Mouse (Mus musculus): Measurements from ENCODE around the gene Gpr160. TPM values are rescaled to one million over a fixed set of nuclear protein-coding genes. Genes with fewer than 3 reads are reported as not detected.
"Not testable (repeated sequence)": the region's sequence is repeated elsewhere in the genome, so short reads cannot be mapped to it uniquely, and the experiment has no call there.

Gene Gpr160
- total RNA-seq (2015): 98.0 and 103 TPM in 2 replicates
- total RNA-seq (2017): 50.3 and 70.8 TPM in 2 replicates

DNA sequence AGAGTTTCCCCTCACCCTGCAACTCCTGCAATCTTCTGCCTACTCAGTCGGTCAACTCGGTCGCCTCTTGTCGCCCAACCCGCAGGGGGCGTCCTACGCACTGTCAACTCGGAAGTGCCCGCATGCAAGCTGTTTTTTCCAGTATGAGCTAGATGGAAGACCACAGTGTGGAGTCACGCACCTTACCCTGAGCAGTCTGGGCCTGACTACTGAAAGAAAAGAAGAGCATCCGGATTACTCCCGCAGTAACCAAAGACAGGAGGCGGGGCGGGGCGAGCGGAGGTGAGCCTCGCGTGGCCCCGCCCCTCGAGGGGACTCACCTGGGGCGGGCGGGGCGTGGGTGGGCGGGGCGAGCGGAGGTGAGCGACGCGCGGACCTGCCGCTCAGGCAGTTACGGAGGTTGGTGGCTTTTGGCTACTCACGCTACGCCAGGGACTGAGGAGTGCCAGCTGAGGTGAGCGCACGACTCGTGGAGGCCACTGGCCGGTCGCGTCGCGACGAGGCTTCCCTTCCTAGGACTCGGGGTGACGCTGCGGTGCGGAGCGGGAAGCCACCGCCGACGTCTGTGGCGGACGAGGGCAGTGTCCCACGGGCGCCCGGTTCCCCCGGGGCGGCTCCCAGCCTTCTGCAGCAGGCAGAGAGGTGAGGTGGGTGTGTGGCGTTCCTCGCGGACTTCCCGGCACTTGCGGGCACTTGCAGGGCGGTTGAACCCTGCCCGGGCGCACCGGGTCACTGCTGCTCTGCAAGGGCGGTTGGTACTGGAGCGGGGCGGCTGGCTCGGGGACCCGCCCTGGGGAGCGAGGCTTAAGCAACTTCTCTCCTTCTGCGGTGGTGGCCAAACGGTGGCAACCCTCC, at the start of gene Gpr160:
Gpr160 (plus strand) TSS at position 347 of the 855 bp plus-strand sequence.
- ATAC-seq (replicated peaks; ENCODE audit: poor library complexity): peak; percentile 79

DNA sequence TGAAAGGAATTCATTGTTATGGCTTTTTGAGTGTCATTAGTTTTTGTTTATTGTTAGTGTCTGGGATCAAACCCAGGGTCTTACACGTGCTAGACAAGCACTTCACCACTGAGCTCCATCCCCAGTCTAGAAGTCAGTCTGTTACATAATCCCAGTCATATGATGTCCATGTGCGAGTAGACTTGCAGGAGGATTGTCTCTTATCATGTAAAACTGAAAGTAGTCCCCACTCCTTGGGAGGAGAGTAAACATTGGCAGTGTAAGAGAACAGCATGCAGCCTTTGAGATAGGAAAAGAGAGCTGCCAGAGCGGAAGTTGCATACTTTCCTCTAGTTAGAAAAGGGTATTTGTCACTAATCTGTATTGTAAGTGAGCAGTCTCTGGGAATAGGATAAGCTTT, 42.9 kb upstream of the Gpr160 start:
- peak; percentile 29; the same call in 1 of the 2 replicates for ATAC-seq (replicated peaks; ENCODE audit: poor library complexity)

DNA sequence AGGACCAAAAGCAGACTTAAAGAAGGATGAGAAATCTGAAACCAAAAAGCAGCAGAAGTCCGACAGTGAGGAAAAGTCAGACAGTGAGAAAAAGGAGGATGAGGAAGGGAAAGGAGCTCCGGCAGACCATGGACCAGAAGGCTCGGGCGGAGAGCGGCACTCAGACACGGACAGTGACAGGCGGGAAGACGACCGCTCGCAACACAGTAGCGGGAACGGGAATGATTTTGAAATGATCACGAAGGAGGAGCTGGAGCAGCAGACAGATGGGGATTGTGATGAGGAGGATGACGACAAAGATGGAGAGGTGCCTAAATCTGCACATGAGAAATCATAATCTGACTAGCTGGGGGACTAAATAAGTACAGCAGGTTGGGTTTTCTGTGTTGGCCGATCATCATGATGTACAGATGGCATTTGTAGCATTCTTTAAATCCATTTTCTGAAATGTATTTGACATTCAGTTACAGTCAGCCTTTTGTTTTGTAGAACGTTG, 37.1 kb upstream of the Gpr160 start:
- no peak for ATAC-seq (replicated peaks; ENCODE audit: poor library complexity)

DNA sequence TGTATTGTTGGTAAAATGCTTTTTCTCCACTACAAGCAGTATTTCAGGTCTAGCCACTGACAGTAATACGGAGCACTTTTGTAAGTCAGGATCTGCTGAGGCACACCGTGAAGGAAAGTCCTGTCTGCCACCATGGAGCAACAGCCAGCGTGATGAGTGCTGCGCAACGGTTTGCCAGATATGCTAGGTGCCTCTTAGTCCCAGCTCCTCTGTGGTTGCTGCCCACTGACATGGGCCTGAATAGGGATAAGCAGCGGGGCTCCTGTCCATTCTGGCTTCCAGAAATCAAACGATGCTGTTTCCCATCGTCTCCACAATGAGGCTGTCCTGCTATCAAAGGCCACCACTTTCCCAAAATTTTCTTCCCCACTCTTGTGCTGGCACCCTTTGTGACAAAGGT, 33.6 kb upstream of the Gpr160 start:
- no peak for ATAC-seq (replicated peaks; ENCODE audit: poor library complexity)

- peak; percentile 58 for ATAC-seq (replicated peaks; ENCODE audit: poor library complexity)
These were observed 29.7 kb upstream of the Gpr160 start for GRCm38 (mm10) chr3:30826069-30826468.

- ATAC-seq (replicated peaks; ENCODE audit: poor library complexity): peak; percentile 97
These were observed 23.7 kb upstream of the Gpr160 start for GRCm38 (mm10) chr3:30831848-30832606.

DNA sequence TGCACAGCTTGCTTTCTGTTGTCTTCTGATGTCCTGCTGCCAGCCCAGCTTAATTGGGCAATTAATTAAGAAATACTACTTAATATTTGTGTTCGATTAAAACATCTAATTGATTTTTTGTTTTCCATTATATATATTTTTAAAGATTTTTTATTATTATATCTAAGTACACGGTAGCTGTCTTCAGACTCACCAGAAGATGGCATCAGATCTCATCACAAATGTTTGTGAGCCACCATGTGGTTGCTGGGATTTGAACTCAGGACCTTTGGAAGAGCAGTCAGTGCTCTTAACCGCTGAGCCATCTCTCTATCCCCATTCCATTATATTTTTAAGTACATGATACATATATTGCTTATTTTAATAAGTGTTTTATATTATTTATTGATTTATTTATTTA, 22.5 kb upstream of the Gpr160 start:
- ATAC-seq (replicated peaks; ENCODE audit: poor library complexity): no peak

DNA sequence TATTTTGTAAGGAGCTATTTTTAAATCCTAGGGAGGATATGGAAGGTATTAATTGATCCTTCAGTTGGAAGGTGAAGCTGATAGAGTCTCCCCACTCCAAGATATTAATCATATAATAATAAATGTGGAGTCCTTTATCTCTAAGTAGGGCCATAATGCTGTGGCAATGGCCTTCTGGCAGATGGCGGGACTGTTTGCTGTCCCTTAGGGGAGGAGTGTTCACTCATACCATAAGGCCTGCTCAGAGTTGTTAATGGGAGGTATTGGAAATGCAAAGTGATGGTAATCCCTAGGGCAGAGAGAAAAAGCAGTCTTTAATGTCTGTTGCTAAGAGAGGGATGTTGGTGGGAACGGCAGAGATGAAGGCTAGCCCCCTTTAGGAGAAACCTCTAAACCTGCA, 10.0 kb upstream of the Gpr160 start:
- ATAC-seq (replicated peaks; ENCODE audit: poor library complexity): no peak

DNA sequence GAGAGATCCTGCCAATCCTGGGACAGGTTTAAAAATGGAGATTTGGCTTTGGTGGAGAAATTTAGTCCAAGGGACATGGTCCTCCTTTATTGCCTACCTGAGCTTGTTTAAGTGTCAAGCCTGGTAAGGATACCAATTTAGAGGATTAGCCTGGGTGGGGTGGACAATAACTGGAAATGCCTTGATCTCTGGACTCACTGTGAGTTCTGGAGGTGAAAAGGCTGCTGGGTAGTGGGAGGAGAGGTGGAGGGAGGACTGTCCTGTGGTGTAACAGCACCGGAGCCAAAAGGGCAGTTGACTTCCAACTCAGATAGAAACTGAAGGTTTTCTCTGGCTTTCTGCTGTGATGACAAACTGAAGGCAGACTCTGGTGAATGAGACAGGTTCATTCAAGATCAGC, 8.3 kb upstream of the Gpr160 start:
- no peak for ATAC-seq (replicated peaks; ENCODE audit: poor library complexity)

GRCm38 (mm10) chr3:30851422-30851821, 4.3 kb upstream of the Gpr160 start:
- no peak for ATAC-seq (replicated peaks; ENCODE audit: poor library complexity)

DNA sequence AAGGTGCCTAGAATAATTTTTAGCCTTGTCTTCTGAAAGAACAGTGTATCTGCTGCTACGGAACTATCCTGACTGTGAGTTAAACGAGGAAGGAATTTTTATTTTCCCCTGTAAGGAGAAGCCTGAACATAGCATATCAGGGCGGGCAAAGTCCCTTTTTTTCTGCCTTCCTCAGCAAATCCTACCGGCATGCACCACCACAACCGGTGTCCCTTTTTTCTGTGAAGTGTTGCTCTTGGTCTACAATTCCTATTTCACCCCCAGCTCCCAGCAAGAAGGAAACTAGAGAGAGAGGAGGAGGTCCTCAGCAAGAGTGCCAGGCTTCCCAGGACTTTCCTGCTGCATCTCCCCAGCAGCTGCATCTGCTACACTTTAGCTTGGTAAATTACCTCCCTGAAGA, 2.2 kb upstream of the Gpr160 start:
- ATAC-seq (replicated peaks; ENCODE audit: poor library complexity): no peak

DNA sequence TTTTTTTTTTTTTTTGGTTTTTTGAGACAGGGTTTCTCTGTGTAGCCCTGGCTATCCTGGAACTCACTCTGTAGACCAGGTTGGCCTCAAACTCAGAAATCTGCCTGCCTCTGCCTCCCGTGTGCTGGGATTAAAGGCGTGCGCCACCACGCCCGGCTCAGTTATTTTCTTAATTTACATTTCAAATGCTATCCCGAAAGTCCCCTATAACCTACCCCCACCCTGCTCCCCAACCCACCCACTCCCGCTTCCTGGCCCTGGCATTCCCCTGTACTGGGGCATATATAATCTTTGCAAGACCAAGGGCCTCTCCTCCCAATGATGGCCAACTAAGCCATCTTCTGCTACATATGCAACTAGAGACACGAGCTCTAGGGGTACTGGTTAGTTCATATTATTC, 3.8 kb downstream of the Gpr160 start:
- ATAC-seq (replicated peaks; ENCODE audit: poor library complexity): not testable (repeated sequence)

GRCm38 (mm10) chr3:30860705-30861104, 5.0 kb downstream of the Gpr160 start:
- ATAC-seq (replicated peaks; ENCODE audit: poor library complexity): peak; percentile 54

GRCm38 (mm10) chr3:30863712-30864435, 8.1 kb downstream of the Gpr160 start:
- ATAC-seq (replicated peaks; ENCODE audit: poor library complexity): peak; percentile 48

- peak; percentile 76 for ATAC-seq (replicated peaks; ENCODE audit: poor library complexity)
These were observed 8.9 kb downstream of the Gpr160 start for GRCm38 (mm10) chr3:30864640-30865039.

DNA sequence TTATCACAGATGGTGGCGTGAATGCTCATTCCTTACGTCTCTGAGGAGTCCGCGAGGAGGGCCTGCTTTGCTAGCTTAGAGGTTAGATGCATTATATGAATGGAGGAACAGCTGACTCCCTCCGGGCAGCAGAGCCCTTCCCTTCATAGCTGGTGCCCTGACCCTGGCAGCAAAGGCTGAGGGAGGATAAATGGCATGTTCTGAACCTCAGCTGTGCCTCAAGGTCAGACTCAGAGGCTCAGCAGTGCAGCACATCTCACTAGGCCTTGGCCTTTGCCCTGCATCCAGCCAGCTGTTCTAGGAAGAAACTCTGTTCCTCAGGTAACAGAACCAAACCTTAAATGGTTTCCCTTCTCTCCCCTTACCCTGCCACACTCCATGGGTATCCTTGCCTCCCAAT, 12.4 kb downstream of the Gpr160 start:
- ATAC-seq (replicated peaks; ENCODE audit: poor library complexity): no peak

- no peak for ATAC-seq (replicated peaks; ENCODE audit: poor library complexity)
These were observed 12.9 kb downstream of the Gpr160 start for GRCm38 (mm10) chr3:30868625-30869024.

DNA sequence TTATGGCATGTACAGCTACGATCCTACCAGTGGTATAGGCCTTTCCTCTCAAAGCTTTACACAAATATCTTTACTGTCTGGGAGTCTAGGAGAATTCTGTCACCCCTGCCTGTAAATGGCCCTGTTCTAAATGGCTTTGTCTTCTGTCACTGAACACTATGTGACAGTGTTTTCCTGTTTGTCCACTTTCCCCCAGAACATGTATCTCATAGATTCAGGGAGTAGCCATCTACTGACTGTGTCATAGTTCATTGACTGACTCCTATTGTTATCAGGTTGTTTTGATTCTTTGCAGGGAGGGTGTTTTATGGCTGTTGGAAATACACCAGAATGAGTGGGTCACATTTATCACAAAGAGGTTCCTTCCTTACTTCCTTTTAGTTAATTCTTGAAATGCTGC, 14.2 kb downstream of the Gpr160 start:
- no peak for ATAC-seq (replicated peaks; ENCODE audit: poor library complexity)

DNA sequence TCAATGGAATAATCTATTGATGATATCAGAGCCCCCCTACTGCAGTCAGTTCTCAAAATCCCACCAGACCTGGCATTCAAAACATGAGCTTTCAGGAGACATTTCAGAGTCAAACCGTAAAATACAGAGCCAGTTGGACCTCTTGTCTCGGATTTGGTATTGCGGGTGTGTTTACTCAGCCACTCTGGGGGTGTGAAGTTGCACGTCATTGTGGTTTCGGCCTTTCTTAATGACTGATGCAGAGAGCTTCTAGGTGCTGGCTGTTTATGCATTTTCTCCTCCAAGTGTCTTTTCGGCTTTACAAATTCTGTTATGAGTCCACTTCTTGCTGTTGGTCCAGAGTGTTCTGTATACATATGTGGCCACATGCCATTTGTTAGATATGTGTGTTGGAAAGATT, 21.0 kb downstream of the Gpr160 start:
- ATAC-seq (replicated peaks; ENCODE audit: poor library complexity): no peak

- no peak for ATAC-seq (replicated peaks; ENCODE audit: poor library complexity)
These were observed 31.7 kb downstream of the Gpr160 start for GRCm38 (mm10) chr3:30887449-30887848.

DNA sequence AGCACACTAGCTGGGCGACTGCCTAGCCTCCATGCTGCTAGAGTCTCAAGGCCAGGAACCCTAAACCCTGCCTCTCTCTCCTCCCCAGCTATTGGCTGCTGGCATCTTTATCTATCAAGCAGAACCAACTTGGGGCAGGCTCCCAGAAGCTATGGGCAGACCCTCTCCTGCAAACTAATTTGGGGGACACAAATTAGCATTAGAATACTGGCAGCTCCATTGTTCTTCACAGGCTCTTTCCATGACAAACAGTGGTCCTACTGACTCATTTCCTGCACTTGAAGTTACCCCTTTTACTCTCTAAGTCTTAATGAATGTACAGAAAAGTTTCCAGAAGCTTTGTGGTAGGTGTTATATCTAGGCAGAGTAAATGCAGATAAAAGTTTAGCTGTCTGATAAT, 33.3 kb downstream of the Gpr160 start:
- ATAC-seq (replicated peaks; ENCODE audit: poor library complexity): no peak
